Mouse (Mus musculus) gastrocnemius, adult 18-20 months (tissue): ENCODE measurements around the gene Ube2c. TPM values are rescaled to one million over a fixed set of nuclear protein-coding genes. Genes with fewer than 3 reads are reported as not detected.
A peak's percentile ranks its signal among the peaks of the same experiment; 100 is the strongest.

Experiments
- DNase-seq: peaks from one replicate; pipeline ENCODE4 v3.0.0; 2021; ENCODE audit warnings: low spot score
- total RNA-seq, 2 experiments: library from RNA; stranded (reverse); gene quantifications; 2 replicates each; pipeline ENCODE4 v1.2.3; 2021

Gene Ube2c
- total RNA-seq, 2 experiments from 2014 or later, result 0.41 to 0.50 TPM

GRCm38 (mm10) chr2:164821060-164821459 lies 51.4 kb downstream of the Ube2c start:
- no peak for DNase-seq

- DNase-seq, result peak; percentile 100
Measured at GRCm38 (mm10) chr2:164822636-164823165, 53.0 kb downstream of the Ube2c start, which contains the start of gene Zswim1. Zswim1 (plus strand) TSS chr2:164822686.

GRCm38 (mm10) chr2:164823181-164823585 lies 53.5 kb downstream of the Ube2c start:
- DNase-seq, result no peak

DNA sequence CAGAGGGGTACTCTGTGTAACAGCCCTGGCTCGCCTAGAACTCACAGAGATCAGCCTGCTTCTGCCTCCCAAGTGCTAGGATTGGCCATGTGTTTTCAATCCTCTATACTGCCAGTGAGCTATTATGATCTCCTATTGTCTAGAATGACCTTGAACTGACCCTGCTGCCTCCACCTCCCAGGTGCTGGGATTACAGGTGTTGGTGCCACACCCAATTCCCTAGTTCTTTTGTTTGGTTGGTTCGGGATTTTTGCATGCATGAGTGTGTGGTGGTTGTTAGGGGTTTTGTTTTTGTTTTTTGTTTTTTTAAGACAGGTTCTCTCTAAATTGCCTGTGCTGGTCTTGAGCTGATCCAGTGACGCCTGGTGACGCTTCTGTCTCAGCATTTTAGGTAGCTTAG lies 54.3 kb downstream of the Ube2c start:
- DNase-seq, result no peak

- no peak for DNase-seq
Measured at GRCm38 (mm10) chr2:164825521-164825920, 55.8 kb downstream of the Ube2c start.

DNA sequence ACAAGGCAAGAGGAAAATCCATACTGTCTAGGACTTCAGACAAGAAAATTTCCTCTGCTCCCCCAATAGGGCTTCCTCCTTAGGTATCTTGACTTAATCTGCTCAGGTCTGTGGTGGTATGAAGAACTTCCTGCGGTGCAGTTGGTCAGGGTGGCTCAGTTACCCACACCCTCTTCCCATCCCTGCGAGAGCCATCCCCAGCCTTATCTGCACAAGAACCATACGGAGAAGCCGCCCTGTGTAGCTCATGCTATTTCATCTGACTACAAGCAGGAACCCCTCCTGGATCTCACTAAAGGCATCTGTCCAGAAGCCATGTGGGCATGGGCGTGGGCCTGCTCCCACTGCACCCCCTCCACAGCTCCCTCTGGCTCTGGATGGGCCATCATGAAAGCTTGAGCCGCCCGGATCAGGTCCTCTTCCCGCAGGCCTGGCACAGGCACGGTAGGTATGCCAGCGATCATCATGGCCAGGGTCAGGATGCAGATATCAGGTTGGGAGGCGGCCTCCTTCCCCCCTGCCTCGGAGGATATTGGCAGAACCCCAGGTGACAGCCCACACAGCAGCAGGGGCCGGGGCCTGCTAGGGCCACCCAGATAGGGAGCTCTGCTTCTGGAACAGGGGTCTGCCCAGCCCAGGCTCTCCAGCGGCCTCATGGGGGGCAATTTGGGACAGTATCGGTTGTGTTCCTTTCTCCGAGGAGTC lies 57.6 kb downstream of the Ube2c start:
- no peak for DNase-seq

Other genes with a start within 250 kb of the Ube2c start
- gene Wfdc2, start 207.5 kb upstream of the Ube2c start, total RNA-seq, result not detected
- not detected for gene Spint3, start 196.4 kb upstream of the Ube2c start, total RNA-seq
- gene Wfdc6a, start 184.5 kb upstream of the Ube2c start, total RNA-seq, result not detected
- not detected for gene Eppin, start 176.3 kb upstream of the Ube2c start, total RNA-seq
- not detected for gene Wfdc6b, start 156.4 kb upstream of the Ube2c start, total RNA-seq
- not detected for gene Wfdc8, start 156.3 kb upstream of the Ube2c start, total RNA-seq
- not detected for gene Wfdc16, start 131.1 kb upstream of the Ube2c start, total RNA-seq
- not detected for gene Wfdc10, start 113.9 kb upstream of the Ube2c start, total RNA-seq
- not detected for gene Wfdc9, start 113.3 kb upstream of the Ube2c start, total RNA-seq
- not detected for gene Wfdc11, start 95.8 kb upstream of the Ube2c start, total RNA-seq
- not detected for gene Wfdc13, start 84.8 kb upstream of the Ube2c start, total RNA-seq
- not detected for gene Spint4, start 71.4 kb upstream of the Ube2c start, total RNA-seq
- not detected for gene Spint5, start 54.6 kb upstream of the Ube2c start, total RNA-seq
- gene Wfdc3, start 24.0 kb upstream of the Ube2c start, total RNA-seq, result not detected
- 10 to 100 TPM; 15.7 to 20.7 TPM for gene Dnttip1, start 23.9 kb upstream of the Ube2c start, total RNA-seq
- over 10,000 TPM; 18,106 to 19,583 TPM for gene Tnnc2, start 10.1 kb downstream of the Ube2c start, total RNA-seq
- 10 to 100 TPM; 20.0 to 24.3 TPM for gene Snx21, start 15.9 kb downstream of the Ube2c start, total RNA-seq
- 1 to 10 TPM; 8.0 to 8.2 TPM for gene Acot8, start 35.0 kb downstream of the Ube2c start, total RNA-seq
- gene Zswim3, start 35.2 kb downstream of the Ube2c start, total RNA-seq, result 1 to 10 TPM; 1.5 TPM
- 1 to 10 TPM; 5.6 to 5.8 TPM for gene Zswim1, start 52.8 kb downstream of the Ube2c start, total RNA-seq
- not detected for gene Spata25, start 58.6 kb downstream of the Ube2c start, total RNA-seq
- gene Ctsa, start 63.0 kb downstream of the Ube2c start, total RNA-seq, result 10 to 100 TPM; 51.3 to 55.9 TPM
- 10 to 100 TPM; 37.2 to 41.0 TPM for gene Neurl2, start 63.6 kb downstream of the Ube2c start, total RNA-seq
- 10 to 100 TPM; 12.5 to 21.8 TPM for gene Pltp, start 87.8 kb downstream of the Ube2c start, total RNA-seq
- gene Pcif1, start 109.4 kb downstream of the Ube2c start, total RNA-seq, result 10 to 100 TPM; 26.3 to 28.6 TPM
- gene Zfp335, start 141.9 kb downstream of the Ube2c start, total RNA-seq, result 1 to 10 TPM; 7.4 to 8.4 TPM
- gene Mmp9, start 170.9 kb downstream of the Ube2c start, total RNA-seq, result under 1 TPM; 0.43 to 0.85 TPM
- gene Slc12a5, start 190.9 kb downstream of the Ube2c start, total RNA-seq, result under 1 TPM; 0.40 to 0.55 TPM